Mouse (Mus musculus): ENCODE measurements around the gene Dlg1. TPM values are rescaled to one million over a fixed set of nuclear protein-coding genes. Genes with fewer than 3 reads are reported as not detected.
A peak's percentile ranks its signal among the peaks of the same experiment; 100 is the strongest.

Dlg1 gene
- 10 to 100 TPM; 84.0 to 86.3 TPM for total RNA-seq (2021)

DNA sequence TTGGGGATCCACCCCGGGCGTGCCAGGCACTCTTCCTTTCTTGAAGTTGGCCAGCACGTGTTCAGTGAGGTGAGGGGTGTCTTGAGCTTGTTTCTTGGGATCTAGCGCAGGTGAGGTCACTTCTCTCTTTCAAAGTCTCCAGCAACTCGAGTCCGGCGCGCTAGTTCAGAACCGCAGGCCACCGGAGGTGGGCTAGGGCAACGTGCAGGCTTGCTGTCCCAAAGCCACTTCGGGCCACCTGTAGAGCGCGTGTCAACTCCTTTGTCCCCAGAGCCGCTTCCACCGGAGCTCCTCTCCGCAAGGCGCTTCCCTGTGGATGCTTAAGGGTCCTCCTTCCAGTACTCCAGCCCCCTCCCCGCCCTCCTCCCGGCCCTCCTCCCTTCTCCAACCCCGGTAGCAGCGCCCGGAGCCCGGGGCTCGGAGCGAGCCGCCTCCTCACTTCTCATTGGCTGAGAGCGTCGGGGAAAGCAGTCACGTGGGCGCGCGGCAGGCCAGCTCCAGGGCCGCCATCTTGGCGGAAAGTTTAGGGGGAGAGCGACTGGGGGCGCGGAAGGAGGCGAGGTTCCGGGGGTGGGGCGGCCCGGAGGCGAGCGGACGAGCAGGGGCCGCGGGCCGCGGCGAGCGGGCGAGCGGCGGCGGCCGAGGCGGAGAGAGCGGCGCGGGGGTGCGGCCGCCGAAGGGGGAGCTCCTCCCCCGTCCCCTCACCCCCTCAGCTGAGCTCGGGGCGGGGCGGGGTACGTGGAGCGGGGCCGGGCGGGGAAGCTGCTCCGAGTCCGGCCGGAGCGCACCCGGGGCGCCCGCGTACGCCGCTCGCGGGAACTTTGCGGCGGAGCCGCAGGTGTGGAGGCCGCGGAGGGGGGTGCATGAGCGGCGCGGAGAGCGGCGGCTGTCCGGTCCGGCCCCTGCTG, at the start of gene Dlg1:
Dlg1 (plus strand) TSS at position 65 of the 908 bp plus-strand sequence.
- peak; percentile 72 to 81 for DNase-seq

DNA sequence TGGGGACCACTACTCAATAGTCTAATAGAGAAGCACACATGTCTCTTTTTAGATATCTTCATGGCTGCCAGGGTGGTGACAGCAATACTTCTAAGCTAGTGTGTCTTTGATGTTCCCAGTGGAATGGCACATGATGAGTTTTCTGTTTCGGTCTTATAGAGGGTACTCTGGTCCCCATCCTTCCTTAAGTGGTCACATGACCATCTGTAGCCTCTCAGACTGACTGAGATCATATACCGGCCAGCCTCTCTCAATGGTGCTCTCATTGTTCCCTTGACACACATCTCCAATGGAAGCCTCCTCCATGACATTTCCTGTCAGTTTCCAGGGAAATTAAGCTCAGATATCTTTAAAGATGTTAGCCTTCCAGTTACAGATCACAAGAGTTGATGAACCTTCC, 46.9 kb upstream of the Dlg1 start:
- no peak for DNase-seq

DNA sequence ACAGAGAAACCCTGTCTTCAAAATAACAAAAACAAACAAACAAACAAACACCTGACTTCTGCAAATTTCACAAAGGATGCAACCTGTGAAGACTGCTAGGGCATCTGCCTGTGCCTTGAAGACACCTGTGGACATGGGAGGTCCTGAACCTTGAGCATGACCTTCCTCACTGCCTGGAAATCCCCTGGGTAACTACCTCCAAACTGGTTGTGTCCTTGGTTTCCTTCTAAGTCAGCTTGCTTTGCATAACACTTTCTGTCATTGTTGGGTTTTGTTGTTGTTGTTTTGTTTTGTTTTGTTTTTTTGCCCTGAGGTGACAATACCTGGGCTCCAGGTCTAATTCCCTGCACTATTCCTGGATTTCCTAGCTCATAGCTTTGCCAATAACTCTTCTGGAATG, 46.1 kb upstream of the Dlg1 start:
- DNase-seq = no peak

DNA sequence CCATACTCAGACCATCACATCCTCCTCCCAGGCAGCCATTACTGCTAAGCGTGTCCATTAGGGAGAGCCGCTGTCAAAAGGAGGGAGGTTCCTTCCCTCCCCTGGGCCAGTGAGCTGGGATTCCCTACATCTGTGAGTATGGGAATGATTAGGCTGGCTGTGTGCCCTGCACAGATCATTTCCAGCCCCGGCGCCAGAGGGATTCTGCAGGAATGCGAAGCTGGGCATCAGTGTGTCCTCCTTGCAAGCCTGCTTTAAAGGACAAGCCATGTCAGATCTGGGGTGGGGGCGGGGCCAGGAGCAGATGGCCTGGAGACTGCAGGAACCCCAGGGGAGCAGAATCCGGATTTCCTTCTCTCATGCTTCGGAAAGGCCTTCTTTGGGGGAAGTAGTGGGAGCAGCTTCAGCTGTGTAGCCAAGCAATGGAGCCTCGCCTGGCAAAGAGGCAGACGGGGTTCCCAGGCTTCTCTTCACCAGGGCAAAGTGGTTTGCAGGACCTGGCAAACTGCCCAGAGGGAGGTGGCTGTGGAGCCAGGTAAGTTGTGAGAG, 45.3 kb upstream of the Dlg1 start:
- peak; percentile 20 to 27 for DNase-seq

DNA sequence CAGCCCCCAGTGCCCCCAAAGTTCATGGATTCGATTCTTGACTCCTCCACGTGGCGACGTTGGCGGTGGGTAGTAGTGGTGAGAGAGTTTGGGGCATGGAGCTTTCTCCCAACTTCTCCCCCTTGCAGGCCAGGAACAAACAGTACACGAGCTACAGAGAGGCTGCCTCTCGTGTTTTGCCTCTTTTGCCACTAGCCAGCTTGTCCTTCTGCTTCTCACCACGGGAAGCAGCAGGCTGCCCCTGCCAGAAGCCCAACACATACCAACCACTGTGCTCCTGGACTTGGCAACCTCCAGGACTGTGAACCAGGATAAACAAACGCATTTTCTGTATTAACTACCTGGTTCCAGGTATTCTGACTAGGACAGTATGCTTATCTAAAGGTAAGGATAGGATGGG, 44.6 kb upstream of the Dlg1 start:
- no peak for DNase-seq

DNA sequence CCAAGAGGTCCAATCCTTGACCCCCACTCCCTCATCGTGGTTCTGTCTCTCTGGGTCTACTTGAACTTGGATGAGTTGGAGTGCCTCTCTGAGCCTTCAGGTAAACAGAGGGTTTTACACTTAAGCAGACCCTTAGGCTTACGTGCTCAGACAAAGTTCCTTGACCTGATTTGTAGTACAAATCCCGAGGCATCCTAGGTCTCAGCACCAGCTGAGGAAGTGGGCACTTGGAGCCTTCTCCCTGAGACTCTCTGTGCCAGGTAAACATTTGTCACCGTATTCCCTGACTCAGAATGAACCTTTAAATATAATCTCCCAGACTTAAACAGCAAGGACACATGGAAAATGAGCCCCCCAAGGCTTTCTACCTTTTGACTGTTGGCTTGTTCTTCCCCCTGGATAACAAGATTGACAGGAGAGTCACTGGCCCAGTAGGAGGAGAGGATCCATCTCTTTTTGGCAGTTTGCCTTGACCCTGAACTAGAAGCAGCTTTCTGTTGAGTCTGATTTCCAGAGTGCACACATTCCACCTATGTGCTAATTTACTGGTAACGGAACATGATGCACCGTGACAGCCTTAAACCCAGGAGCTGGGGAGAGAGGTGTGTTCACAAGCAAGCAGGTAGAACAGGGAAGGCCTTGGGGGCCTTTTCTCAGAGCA, 43.4 kb upstream of the Dlg1 start:
- no peak for DNase-seq

DNA sequence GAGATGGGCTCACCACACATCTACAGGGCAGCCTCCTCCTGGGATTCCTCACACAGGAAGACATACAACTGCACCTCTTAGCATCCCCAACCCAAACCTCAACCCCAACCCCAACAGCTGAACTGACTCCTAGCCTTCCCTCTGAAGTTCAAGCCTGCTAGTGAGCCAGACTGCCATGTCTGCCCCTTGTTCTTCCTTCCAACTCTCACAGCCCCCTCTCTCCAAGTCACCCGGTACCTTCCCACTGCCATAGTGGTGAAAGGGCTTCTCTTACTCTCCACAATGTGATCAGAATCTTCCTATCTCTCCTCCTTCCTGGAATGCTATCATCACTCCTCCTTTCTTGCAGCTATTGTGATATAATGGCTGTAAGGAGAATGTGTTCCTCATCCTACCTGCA, 40.9 kb upstream of the Dlg1 start:
- DNase-seq = no peak

DNA sequence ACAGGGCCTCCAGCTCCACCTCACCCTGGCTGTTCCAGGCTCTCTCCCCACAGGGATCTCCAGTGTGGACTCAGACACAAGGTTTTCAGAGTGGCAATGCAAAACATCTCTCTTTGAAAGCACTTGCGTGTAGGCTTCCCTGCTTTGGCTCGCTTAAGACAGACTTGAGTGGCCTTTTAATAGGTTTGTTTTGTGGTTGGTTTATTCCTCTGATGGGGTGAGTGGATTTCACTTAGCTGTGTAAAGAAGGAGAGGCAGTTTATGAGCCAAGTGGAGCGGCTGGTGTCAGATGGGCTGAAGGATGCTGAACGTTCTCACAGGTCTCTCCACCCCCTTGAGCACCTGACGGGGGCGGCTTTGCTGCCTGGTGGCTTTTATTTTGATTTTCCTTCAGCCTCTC, 40.1 kb upstream of the Dlg1 start:
- DNase-seq = no peak

DNA sequence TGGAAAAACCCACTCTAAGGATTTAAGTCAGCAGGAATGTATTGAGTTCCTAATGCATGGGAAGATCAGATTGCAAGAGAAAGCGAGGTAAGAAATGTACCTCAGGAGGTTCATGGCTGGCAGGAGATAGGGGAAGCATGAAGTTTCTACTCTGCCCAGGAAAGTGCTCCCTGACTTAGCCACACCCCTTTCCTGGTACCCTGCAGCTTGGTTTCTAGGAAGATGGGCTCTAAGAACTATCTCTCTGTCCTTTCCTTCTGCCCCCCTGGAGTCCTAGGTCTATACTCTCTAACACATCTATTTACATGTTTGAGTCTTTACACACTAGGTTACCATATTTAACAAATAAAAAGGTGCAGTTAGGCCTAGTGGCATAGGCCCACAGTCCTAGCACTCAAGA, 38.5 kb upstream of the Dlg1 start:
- DNase-seq = no peak

DNA sequence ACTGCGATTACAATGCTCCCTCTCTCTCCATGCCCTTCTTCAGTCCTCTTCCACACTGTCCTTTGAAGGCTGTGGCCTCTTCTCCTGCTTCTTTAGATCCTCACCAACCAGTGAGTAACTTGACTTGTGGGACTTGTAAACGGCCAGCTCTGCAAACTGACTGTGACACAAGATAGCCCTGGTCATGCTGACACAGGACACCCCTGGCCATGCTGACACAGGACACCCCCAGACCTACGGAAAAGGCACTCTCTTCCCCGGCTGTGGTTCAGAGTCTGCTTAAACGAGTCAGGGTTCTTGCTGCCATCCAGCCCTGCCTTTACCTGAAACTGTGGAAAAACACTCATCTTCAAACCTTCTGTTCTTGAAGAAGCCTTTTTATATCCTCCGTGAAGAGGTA, 36.9 kb upstream of the Dlg1 start:
- DNase-seq = no peak

DNA sequence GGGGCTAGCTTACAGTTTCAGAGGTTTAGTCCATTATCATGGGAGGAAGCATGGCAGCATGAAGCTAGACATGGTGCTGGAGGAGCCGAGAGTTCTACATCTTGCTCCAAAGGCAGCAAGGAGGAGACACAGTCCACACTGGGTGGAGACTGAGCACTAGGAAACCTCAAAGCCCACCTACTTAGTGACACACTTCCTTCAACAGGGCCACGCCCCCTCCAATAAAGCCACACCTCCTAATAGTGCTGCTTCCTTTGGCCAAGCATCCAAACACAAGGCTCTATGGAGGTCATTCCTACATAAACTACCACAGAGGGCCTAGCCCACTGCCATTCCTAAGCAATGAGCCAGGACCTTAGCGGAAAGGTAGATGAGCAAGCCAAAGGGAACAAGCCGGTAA, 32.9 kb upstream of the Dlg1 start:
- no peak for DNase-seq

DNA sequence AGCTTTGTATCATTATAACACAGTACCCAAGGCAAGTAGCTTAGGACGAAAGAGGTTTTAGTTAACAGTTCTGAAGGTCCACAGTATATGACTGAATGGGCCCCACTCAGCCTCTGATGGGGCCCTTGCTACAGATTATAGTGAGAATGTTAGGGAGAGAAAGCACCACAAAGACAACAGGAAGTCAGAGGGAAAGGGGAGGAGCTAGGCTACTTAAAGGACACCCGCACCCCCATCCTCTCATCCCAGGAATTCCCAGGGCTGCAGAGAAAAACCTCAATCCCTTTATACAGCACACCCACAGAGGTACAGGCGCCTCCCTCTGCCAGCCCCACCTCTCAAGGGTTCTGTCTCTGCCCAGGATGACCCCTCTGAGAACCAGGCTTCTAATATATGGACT, 32.2 kb upstream of the Dlg1 start:
- no peak for DNase-seq

DNA sequence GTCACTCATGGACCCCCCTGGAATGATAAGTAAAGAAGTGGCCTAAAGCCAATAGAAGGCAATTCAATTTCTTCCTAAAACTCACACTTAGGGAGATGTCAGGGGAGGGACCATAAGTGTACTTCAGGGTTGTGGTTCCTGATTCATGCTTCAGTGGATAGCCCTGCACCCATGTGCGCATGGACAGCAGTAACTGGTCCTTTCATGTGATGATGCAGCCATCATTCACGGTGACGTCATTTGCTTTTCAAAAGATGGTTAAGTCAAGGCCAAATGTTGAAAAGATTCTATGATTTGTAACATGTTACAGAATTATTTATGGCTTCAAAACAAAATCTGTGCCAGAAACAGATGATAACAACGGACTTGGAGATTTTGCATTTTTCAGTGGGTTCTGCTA, 28.9 kb upstream of the Dlg1 start:
- DNase-seq = no peak

DNA sequence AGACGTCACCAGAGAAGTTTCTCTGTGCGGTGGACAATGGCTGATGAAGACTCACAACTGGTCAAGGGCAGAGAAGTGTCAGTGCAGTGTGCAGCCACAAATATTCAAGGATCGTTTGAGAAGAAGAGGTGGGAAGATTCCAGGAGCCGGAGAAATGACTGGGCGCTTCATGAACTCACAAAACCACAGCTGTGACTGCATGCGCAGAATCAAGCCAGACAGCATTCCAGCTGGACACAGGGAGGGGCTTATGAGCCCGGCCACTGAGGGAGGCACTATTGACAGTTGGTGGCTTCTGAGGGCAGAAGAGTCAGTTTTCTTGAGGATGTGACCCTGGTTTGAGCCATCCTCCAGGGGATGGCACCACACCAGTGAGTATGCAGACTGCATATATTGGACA, 24.9 kb upstream of the Dlg1 start:
- no peak for DNase-seq

DNA sequence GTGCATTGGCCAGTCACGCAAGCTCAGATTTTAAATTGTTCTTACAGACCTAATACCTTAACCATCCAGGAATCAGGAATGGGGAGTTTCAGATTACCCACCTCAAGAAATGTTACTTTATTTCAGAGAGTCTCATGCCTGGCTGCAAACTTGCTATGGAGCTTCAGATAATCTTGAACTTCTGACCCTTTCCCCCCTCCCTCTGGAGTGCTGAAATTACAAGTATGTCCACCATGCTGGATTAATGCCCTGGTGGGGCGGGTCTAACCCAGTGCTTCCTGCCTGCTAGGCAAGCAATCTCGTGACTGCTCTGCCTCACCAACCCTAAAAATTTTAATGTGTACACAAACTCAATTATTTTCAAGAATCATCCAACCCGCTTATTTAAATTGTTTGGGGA, 23.3 kb upstream of the Dlg1 start:
- DNase-seq = no peak

DNA sequence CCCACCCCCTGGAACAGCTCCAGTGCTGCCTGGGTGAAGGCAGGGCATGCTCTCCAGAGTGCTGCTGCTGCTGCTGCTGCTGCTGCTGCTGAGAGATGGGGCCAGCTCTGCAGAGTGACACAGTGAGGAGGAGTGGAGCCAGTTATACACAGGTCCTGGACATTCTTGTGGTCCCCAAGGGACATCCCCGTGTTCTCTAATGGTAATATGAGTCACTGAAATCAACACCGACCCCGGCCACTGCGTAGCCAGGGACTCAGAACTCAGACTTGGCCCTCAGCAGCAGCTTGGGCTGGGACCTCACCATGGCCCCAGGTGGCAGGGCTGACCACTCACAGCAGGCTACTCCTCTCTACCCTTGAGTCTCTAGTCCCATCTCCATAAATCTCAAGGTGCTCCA, 21.5 kb upstream of the Dlg1 start:
- no peak for DNase-seq

DNA sequence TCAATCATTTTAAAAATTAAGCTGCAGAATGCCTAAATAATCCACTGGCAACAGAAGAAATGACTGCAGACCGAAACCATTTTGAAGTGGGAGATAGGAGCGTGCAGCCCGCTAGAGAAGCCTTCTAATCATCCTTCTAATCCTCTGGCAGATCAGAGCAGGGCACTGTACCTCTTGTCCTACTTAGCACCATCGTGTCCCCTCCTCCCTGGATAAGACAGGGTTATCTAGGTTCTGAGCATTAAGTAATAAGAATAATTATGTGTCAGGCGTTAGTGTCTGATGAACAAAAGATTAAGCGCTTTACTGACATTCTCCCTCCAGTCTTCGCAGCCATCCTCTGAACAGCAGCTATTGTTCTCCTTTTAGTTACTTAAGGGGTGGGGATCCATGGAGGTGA, 16.0 kb upstream of the Dlg1 start:
- no peak for DNase-seq

DNA sequence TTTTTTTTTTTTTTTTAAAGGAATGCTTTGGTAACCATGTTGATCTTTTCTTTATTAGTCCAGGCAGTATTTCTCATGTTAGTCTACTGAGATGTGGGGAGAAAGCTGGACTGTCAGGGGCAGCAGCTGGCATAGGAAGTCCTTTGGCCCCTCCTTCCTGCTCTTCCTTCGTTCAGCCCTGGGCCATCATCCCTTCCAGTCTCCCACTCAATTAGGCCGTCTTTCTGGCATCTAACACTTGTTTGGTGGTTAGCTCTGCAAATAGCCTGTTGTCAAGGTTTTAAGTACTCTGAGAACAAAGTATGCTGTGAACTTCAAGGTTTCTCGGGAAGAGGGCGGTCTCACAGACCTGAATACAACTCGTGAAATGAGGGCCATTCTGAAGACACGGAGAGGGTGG, 12.5 kb upstream of the Dlg1 start:
- no peak for DNase-seq

DNA sequence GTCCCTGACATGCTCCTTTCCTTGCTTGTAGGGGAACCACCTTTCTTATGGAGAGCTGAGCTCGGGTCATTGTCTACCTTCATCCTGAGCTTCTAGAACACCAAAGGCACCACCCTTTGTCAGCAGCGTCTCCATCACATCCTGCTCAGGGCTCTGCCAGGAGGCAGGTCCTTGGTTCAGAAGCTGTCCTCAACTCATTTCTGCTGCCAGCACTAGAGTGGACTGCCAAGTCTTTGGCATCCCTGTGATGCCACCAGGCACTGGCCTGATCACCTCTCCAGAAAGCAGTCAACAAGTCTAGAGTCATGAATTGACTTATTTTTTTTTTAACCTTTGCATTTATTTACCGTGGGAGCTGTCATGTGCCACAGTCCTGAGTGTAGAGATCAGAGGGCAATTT, 11.7 kb upstream of the Dlg1 start:
- DNase-seq = no peak

DNA sequence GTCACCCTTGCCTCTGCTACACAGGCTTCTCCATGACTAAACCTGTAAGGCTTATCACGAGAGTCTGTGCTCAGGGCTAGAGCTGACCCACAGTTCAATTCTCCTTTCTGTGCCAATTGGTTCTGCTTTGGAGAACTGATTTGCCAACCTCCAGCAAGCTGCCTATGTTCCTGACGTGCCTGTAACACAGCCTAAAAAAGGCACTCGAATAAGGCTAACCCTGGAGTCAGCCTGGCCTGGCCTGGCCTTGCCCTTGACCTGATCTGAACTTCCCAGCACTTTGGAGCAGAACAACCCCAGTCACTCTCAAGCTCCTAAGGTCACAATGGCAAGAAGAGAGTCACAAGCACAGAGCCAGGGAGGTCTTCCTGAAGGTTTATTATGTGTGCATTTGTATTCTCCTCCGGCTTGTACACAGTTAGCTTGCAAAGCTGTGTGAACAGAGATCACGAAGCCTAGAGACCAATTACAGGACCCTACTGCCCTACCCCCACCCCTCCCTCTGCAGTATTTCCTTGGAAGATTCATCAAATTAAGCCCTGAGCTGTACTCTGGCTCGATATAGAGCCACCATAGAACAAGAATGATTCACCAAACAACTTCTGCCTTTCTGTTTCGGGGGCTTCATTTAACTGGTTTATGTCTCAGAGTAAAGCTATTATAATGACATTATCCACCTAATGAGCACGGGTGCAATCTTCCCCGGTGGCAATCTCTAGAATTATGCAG, 11.0 kb upstream of the Dlg1 start:
- no peak for DNase-seq

DNA sequence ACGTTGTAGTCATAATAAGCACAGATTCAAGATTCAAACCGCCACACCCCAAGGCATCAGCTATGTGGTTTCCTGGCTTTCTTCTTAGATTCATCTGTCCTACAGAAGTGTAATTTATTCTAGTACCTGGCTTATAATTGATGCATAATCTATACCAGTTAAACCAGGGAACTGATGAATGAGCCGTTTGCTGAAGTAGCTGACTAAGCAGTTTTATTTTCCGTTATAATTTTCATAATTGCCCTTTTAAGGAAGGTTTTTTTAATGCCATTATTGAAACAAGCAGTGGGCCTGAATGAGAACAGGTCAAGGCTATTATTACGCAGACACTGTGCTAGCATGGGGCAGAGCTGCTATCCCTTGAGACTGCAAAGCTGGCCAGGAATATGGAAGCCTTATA, 9.6 kb upstream of the Dlg1 start:
- DNase-seq = no peak

DNA sequence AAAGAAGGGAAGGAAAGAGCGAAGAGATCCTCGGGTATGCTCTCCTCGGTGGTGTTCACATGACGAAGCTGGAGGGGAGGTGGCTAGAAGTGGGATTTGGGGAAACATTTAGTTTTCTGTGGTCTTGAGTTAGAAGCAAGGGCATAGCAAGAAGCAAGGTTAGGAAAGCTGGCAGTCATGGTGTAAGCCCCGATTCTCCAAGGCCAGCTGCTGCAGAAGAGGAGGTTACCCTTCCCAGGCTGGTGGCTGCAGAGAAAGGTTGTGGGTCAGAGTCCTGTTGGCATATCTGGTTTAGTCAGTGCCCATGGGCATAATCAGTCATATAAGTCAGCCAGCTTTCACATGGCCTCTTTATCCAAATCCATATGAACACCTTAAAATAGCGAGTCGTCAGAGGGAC, 9.2 kb upstream of the Dlg1 start:
- no peak for DNase-seq

DNA sequence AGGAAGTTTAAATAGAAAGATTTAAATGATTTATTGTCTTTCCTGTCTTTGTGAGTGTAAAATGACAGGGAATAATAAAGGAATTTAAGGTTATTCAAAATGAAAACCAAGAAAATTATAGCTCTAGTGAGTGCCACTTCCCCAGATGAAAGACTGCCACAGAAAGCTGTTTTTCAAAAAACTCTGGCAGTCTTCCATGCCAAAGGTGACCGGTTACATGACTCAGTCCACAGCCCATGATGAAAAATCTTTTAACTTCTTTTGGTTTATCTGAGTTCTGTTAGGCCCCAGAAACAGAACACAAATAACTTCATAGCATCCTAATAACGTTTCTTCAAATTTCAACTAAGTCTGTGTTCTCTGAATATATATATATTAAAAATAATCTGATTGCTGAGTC, 7.7 kb upstream of the Dlg1 start:
- no peak for DNase-seq
